Mouse (Mus musculus): ENCODE results near the gene Cpeb4. TPM values are rescaled to one million over a fixed set of nuclear protein-coding genes. Genes with fewer than 3 reads are reported as not detected.

Gene Cpeb4
- polyA plus RNA-seq, 1 experiment from 2014 or later = 20.8 TPM

GRCm38 (mm10) chr11:31888229-31888628, 16.2 kb downstream of the Cpeb4 start:
- no peak for ATAC-seq
- peaks cover 3% of the 10 kb centered on the region; the same call in 1 of the 2 replicates for H3K4me1 ChIP-seq (replicated peaks; ENCODE audit: control insufficient read depth, insufficient read depth, low read length)
- H3K36me3 ChIP-seq (ENCODE audit: control insufficient read depth, insufficient read depth) = no peaks in the 10 kb centered on the region
- H3K4me2 ChIP-seq (ENCODE audit: low read length) = no peak overlapping the region
- H3K27ac ChIP-seq (ENCODE audit: low read length) = no peak overlapping the region
- H3K4me3 ChIP-seq (replicated peaks; ENCODE audit: low read length) = no peak overlapping the region
- no peaks in the 10 kb centered on the region for H3K27me3 ChIP-seq (replicated peaks; ENCODE audit: control insufficient read depth, insufficient read depth, low read length)
- H3K9me3 ChIP-seq (ENCODE audit: control insufficient read depth, low read length) = no peaks in the 10 kb centered on the region
- no peak overlapping the region for H3K9ac ChIP-seq (replicated peaks; ENCODE audit: low read depth, low read length)
- 98% methylated on average over 1 of the region's 1 CpGs for WGBS

- Histone ChIP-seq H3K4me3 (replicated peaks; ENCODE audit: low read length) (no peak overlapping the region), H3K4me1 (replicated peaks; ENCODE audit: control insufficient read depth, insufficient read depth, low read length) (no peaks in the 10 kb centered on the region), H3K36me3 (ENCODE audit: control insufficient read depth, insufficient read depth) (no peaks in the 10 kb centered on the region), H3K27me3 (replicated peaks; ENCODE audit: control insufficient read depth, insufficient read depth, low read length) (no peaks in the 10 kb centered on the region), H3K9me3 (ENCODE audit: control insufficient read depth, low read length) (no peaks in the 10 kb centered on the region), H3K4me2 (ENCODE audit: low read length) (no peak overlapping the region), H3K9ac (replicated peaks; ENCODE audit: low read depth, low read length) (no peak overlapping the region), H3K27ac (ENCODE audit: low read length) (no peak overlapping the region)
- WGBS = 72% methylated on average over 3 of the region's 3 CpGs
- ATAC-seq = no peak
These were observed 20.1 kb downstream of the Cpeb4 start for GRCm38 (mm10) chr11:31892152-31892551.

GRCm38 (mm10) chr11:31893639-31894038, 21.6 kb downstream of the Cpeb4 start:
- ATAC-seq = no peak
- H3K4me2 ChIP-seq (ENCODE audit: low read length) = no peak overlapping the region
- no peaks in the 10 kb centered on the region for H3K27me3 ChIP-seq (replicated peaks; ENCODE audit: control insufficient read depth, insufficient read depth, low read length)
- H3K4me1 ChIP-seq (replicated peaks; ENCODE audit: control insufficient read depth, insufficient read depth, low read length) = no peaks in the 10 kb centered on the region
- no peak overlapping the region for H3K27ac ChIP-seq (ENCODE audit: low read length)
- H3K36me3 ChIP-seq (ENCODE audit: control insufficient read depth, insufficient read depth) = no peaks in the 10 kb centered on the region
- no peak overlapping the region for H3K4me3 ChIP-seq (replicated peaks; ENCODE audit: low read length)
- H3K9me3 ChIP-seq (ENCODE audit: control insufficient read depth, low read length) = no peaks in the 10 kb centered on the region
- 78% methylated on average over 2 of the region's 2 CpGs for WGBS
- H3K9ac ChIP-seq (replicated peaks; ENCODE audit: low read depth, low read length) = no peak overlapping the region

- WGBS = 72% methylated on average over 4 of the region's 4 CpGs
- no peaks in the 10 kb centered on the region for H3K9me3 ChIP-seq (ENCODE audit: control insufficient read depth, low read length)
- H3K4me3 ChIP-seq (replicated peaks; ENCODE audit: low read length) = no peak overlapping the region
- no peak overlapping the region for H3K9ac ChIP-seq (replicated peaks; ENCODE audit: low read depth, low read length)
- H3K4me1 ChIP-seq (replicated peaks; ENCODE audit: control insufficient read depth, insufficient read depth, low read length) = 0 out of 2 replicates have a peak, but pooled peaks cover 2% of the 10 kb centered on the region
- H3K36me3 ChIP-seq (ENCODE audit: control insufficient read depth, insufficient read depth) = no peaks in the 10 kb centered on the region
- H3K27ac ChIP-seq (ENCODE audit: low read length) = no peak overlapping the region
- no peak overlapping the region for H3K4me2 ChIP-seq (ENCODE audit: low read length)
- no peak for ATAC-seq
- no peaks in the 10 kb centered on the region for H3K27me3 ChIP-seq (replicated peaks; ENCODE audit: control insufficient read depth, insufficient read depth, low read length)
These were observed 24.2 kb downstream of the Cpeb4 start for GRCm38 (mm10) chr11:31896065-31896792.

- H3K4me3 ChIP-seq (replicated peaks; ENCODE audit: low read length) = no peak overlapping the region
- H3K36me3 ChIP-seq (ENCODE audit: control insufficient read depth, insufficient read depth) = no peaks in the 10 kb centered on the region
- 87% methylated on average over 3 of the region's 3 CpGs for WGBS
- H3K27ac ChIP-seq (ENCODE audit: low read length) = no peak overlapping the region
- H3K27me3 ChIP-seq (replicated peaks; ENCODE audit: control insufficient read depth, insufficient read depth, low read length) = no peaks in the 10 kb centered on the region
- no peak for ATAC-seq
- H3K9ac ChIP-seq (replicated peaks; ENCODE audit: low read depth, low read length) = no peak overlapping the region
- H3K4me1 ChIP-seq (replicated peaks; ENCODE audit: control insufficient read depth, insufficient read depth, low read length) = 0 out of 2 replicates have a peak, but pooled peaks cover 2% of the 10 kb centered on the region
- H3K9me3 ChIP-seq (ENCODE audit: control insufficient read depth, low read length) = no peaks in the 10 kb centered on the region
- H3K4me2 ChIP-seq (ENCODE audit: low read length) = no peak overlapping the region
These were observed 24.9 kb downstream of the Cpeb4 start for GRCm38 (mm10) chr11:31896905-31897304.

- Histone ChIP-seq H3K9me3 (ENCODE audit: control insufficient read depth, low read length) (no peaks in the 10 kb centered on the region), H3K36me3 (ENCODE audit: control insufficient read depth, insufficient read depth) (no peaks in the 10 kb centered on the region), H3K4me2 (ENCODE audit: low read length) (no peak overlapping the region), H3K4me1 (replicated peaks; ENCODE audit: control insufficient read depth, insufficient read depth, low read length) (0 out of 2 replicates have a peak, but pooled peaks cover 2% of the 10 kb centered on the region), H3K27ac (ENCODE audit: low read length) (no peak overlapping the region), H3K9ac (replicated peaks; ENCODE audit: low read depth, low read length) (no peak overlapping the region), H3K27me3 (replicated peaks; ENCODE audit: control insufficient read depth, insufficient read depth, low read length) (no peaks in the 10 kb centered on the region), H3K4me3 (replicated peaks; ENCODE audit: low read length) (no peak overlapping the region)
- ATAC-seq = no peak
These were observed 27.2 kb downstream of the Cpeb4 start for GRCm38 (mm10) chr11:31899166-31899565.

GRCm38 (mm10) chr11:31900736-31901135, 28.7 kb downstream of the Cpeb4 start:
- H3K27me3 ChIP-seq (replicated peaks; ENCODE audit: control insufficient read depth, insufficient read depth, low read length) = no peaks in the 10 kb centered on the region
- 0 out of 2 replicates have a peak, but pooled peaks cover 2% of the 10 kb centered on the region for H3K4me1 ChIP-seq (replicated peaks; ENCODE audit: control insufficient read depth, insufficient read depth, low read length)
- H3K9me3 ChIP-seq (ENCODE audit: control insufficient read depth, low read length) = no peaks in the 10 kb centered on the region
- no peak overlapping the region for H3K4me3 ChIP-seq (replicated peaks; ENCODE audit: low read length)
- no peak for ATAC-seq
- no peak overlapping the region for H3K4me2 ChIP-seq (ENCODE audit: low read length)
- no peak overlapping the region for H3K9ac ChIP-seq (replicated peaks; ENCODE audit: low read depth, low read length)
- no peaks in the 10 kb centered on the region for H3K36me3 ChIP-seq (ENCODE audit: control insufficient read depth, insufficient read depth)
- 5% methylated on average over 1 of the region's 1 CpGs for WGBS
- no peak overlapping the region for H3K27ac ChIP-seq (ENCODE audit: low read length)

GRCm38 (mm10) chr11:31902251-31903001, 30.4 kb downstream of the Cpeb4 start:
- Histone ChIP-seq H3K4me2 (ENCODE audit: low read length) (no peak overlapping the region), H3K4me3 (replicated peaks; ENCODE audit: low read length) (no peak overlapping the region), H3K27me3 (replicated peaks; ENCODE audit: control insufficient read depth, insufficient read depth, low read length) (no peaks in the 10 kb centered on the region), H3K9me3 (ENCODE audit: control insufficient read depth, low read length) (no peaks in the 10 kb centered on the region), H3K27ac (ENCODE audit: low read length) (no peak overlapping the region), H3K36me3 (ENCODE audit: control insufficient read depth, insufficient read depth) (no peaks in the 10 kb centered on the region), H3K4me1 (replicated peaks; ENCODE audit: control insufficient read depth, insufficient read depth, low read length) (peaks cover 2% of the 10 kb centered on the region; the same call in 1 of the 2 replicates), H3K9ac (replicated peaks; ENCODE audit: low read depth, low read length) (no peak overlapping the region)
- 72% methylated on average over 1 of the region's 1 CpGs for WGBS
- no peak for ATAC-seq

- no peak overlapping the region for H3K9ac ChIP-seq (replicated peaks; ENCODE audit: low read depth, low read length)
- H3K4me3 ChIP-seq (replicated peaks; ENCODE audit: low read length) = no peak overlapping the region
- H3K4me1 ChIP-seq (replicated peaks; ENCODE audit: control insufficient read depth, insufficient read depth, low read length) = no peaks in the 10 kb centered on the region; the same call in 1 of the 2 replicates
- no peaks in the 10 kb centered on the region for H3K36me3 ChIP-seq (ENCODE audit: control insufficient read depth, insufficient read depth)
- H3K4me2 ChIP-seq (ENCODE audit: low read length) = no peak overlapping the region
- no peak for ATAC-seq
- no peaks in the 10 kb centered on the region for H3K9me3 ChIP-seq (ENCODE audit: control insufficient read depth, low read length)
- H3K27ac ChIP-seq (ENCODE audit: low read length) = no peak overlapping the region
- no peaks in the 10 kb centered on the region for H3K27me3 ChIP-seq (replicated peaks; ENCODE audit: control insufficient read depth, insufficient read depth, low read length)
These were observed 34.5 kb downstream of the Cpeb4 start for GRCm38 (mm10) chr11:31906499-31906898.

Measured in forebrain, embryonic 16.5 days (tissue).